Mouse (Mus musculus) embryonic facial prominence, embryonic 14.5 days (tissue): ENCODE results near the gene Dock1. TPM values are rescaled to one million over a fixed set of nuclear protein-coding genes. Genes with fewer than 3 reads are reported as not detected.

Experiments
- ATAC-seq: fragments of 200-750 bp; cut with Nextera tagmentation; 2 replicates; pipeline ENCODE4 v1.8.0; 2017; ENCODE audit warnings: low read depth, moderate number of reproducible peaks, moderate TSS enrichment
- DNase-seq: peaks from one replicate; pipeline ENCODE4 v3.0.0-alpha.2; 2015; ENCODE audit warnings: low spot score
- H3K27ac ChIP-seq: fragments of 300-500 bp; sonication (generic); replicated peaks from 2 replicates; pipeline ENCODE4 v1.5.1; 2014; ENCODE audit warnings: low read depth, mild to moderate bottlenecking, low read length, moderate library complexity
- H3K27me3 ChIP-seq: fragments of 300-500 bp; sonication (generic); replicated peaks from 2 replicates; pipeline ENCODE4 v1.6.1; 2014; ENCODE audit warnings: low read length; ENCODE audit not compliant: control insufficient read depth, insufficient read depth
- H3K36me3 ChIP-seq: fragments of 300-500 bp; sonication (generic); 2 replicates; pipeline ENCODE4 v1.6.1; 2014; ENCODE audit warnings: low read length, mixed read lengths; ENCODE audit not compliant: control insufficient read depth, insufficient read depth
- H3K4me1 ChIP-seq: fragments of 300-500 bp; sonication (generic); 2 replicates; pipeline ENCODE4 v1.6.1; 2014; ENCODE audit warnings: antibody characterized with exemption, low read length; ENCODE audit not compliant: control insufficient read depth, insufficient read depth
- H3K4me2 ChIP-seq: fragments of 300-500 bp; sonication (generic); 2 replicates; pipeline ENCODE4 v1.6.1; 2014; ENCODE audit warnings: low read depth, mild to moderate bottlenecking, low read length, moderate library complexity, mixed read lengths
- H3K4me3 ChIP-seq: fragments of 300-500 bp; sonication (generic); 2 replicates; pipeline ENCODE4 v1.5.1; 2014; ENCODE audit warnings: low read depth, mild to moderate bottlenecking, low read length
- H3K9ac ChIP-seq: fragments of 300-500 bp; sonication (generic); 2 replicates; pipeline ENCODE4 v1.6.1; 2014; ENCODE audit warnings: low read depth, mild to moderate bottlenecking, low read length, moderate library complexity, mixed read lengths
- H3K9me3 ChIP-seq: fragments of 300-500 bp; sonication (generic); 2 replicates; pipeline ENCODE4 v1.6.1; 2016; ENCODE audit warnings: low read length; ENCODE audit not compliant: control insufficient read depth
- WGBS: fragments of 180-500 bp; shearing (Covaris S2); extraction: QIAGEN DNeasy Blood & Tissue Kit; methylation state at CpG from one replicate; pipeline ENCODE4 v1.1.7; 2014; 5-methylcytosine and 5-hydroxymethylcytosine counted together
- polyA plus RNA-seq: library from polyadenylated mRNA; unstranded; fragments of >200 nt; fragmentation: Nextera tagmentation; extraction: Ambion mirVana; gene quantifications from 2 replicates; pipeline ENCODE4 v1.2.1, GENCODE M21; 2014

The Dock1 gene
- polyA plus RNA-seq, 1 experiment from 2014 or later, result 35.6 TPM

GRCm38 (mm10) chr7:134753417-134753816, 83.0 kb downstream of the Dock1 start:
- Histone ChIP-seq H3K27ac (no peak overlapping the region), H3K4me1 (no peaks in the 10 kb centered on the region), H3K27me3 (no peaks in the 10 kb centered on the region), H3K4me3 (no peak overlapping the region), H3K4me2 (no peak overlapping the region), H3K9me3 (no peaks in the 10 kb centered on the region), H3K9ac (no peak overlapping the region), H3K36me3 (peaks cover 96% of the 10 kb centered on the region)
- WGBS, result 86% methylated on average over 5 of the region's 5 CpGs
- DNase-seq, result no peak
- ATAC-seq, result no peak

GRCm38 (mm10) chr7:134757605-134758004, 87.2 kb downstream of the Dock1 start:
- Histone ChIP-seq H3K27ac (no peak overlapping the region), H3K9ac (no peak overlapping the region), H3K4me3 (no peak overlapping the region), H3K36me3 (peaks cover 93% of the 10 kb centered on the region), H3K27me3 (no peaks in the 10 kb centered on the region), H3K4me1 (no peaks in the 10 kb centered on the region), H3K9me3 (no peaks in the 10 kb centered on the region), H3K4me2 (no peak overlapping the region)
- no peak for ATAC-seq
- WGBS, result 94% methylated on average over 7 of the region's 7 CpGs
- no peak for DNase-seq

GRCm38 (mm10) chr7:134761799-134762198, 91.3 kb downstream of the Dock1 start:
- Histone ChIP-seq H3K4me3 (no peak overlapping the region), H3K4me1 (no peaks in the 10 kb centered on the region), H3K36me3 (peaks cover 94% of the 10 kb centered on the region), H3K27ac (no peak overlapping the region), H3K4me2 (no peak overlapping the region), H3K27me3 (no peaks in the 10 kb centered on the region), H3K9me3 (no peaks in the 10 kb centered on the region), H3K9ac (no peak overlapping the region)
- ATAC-seq, result no peak
- no peak for DNase-seq
- WGBS, result 78% methylated on average over 4 of the region's 4 CpGs

- no peaks in the 10 kb centered on the region for H3K4me1 ChIP-seq
- H3K27me3 ChIP-seq, result no peaks in the 10 kb centered on the region
- H3K9me3 ChIP-seq, result no peaks in the 10 kb centered on the region
- no peak overlapping the region for H3K4me2 ChIP-seq
- H3K27ac ChIP-seq, result no peak overlapping the region
- H3K9ac ChIP-seq, result no peak overlapping the region
- 87% methylated on average over 13 of the region's 13 CpGs for WGBS
- H3K4me3 ChIP-seq, result no peak overlapping the region
- ATAC-seq, result no peak
- peaks cover 96% of the 10 kb centered on the region for H3K36me3 ChIP-seq
- DNase-seq, result no peak
Measured at GRCm38 (mm10) chr7:134765130-134765529, 94.7 kb downstream of the Dock1 start.

- Histone ChIP-seq H3K4me2 (no peak overlapping the region), H3K4me3 (no peak overlapping the region), H3K9me3 (no peaks in the 10 kb centered on the region), H3K9ac (no peak overlapping the region), H3K27ac (no peak overlapping the region), H3K27me3 (no peaks in the 10 kb centered on the region), H3K36me3 (peaks cover 79% of the 10 kb centered on the region), H3K4me1 (no peaks in the 10 kb centered on the region)
- no peak for ATAC-seq
- DNase-seq, result no peak
- 92% methylated on average over 9 of the region's 9 CpGs for WGBS
Measured at GRCm38 (mm10) chr7:134771314-134771713, 100.9 kb downstream of the Dock1 start.

- Histone ChIP-seq H3K9me3 (no peaks in the 10 kb centered on the region), H3K4me2 (no peak overlapping the region), H3K4me3 (no peak overlapping the region), H3K27ac (no peak overlapping the region), H3K36me3 (peaks cover 75% of the 10 kb centered on the region), H3K27me3 (no peaks in the 10 kb centered on the region), H3K9ac (no peak overlapping the region), H3K4me1 (no peaks in the 10 kb centered on the region)
- DNase-seq (no peak), ATAC-seq (no peak)
- WGBS, result 89% methylated on average over 7 of the region's 7 CpGs
Measured at GRCm38 (mm10) chr7:134772363-134772762, 101.9 kb downstream of the Dock1 start.

- H3K4me1 ChIP-seq, result no peaks in the 10 kb centered on the region
- no peaks in the 10 kb centered on the region for H3K9me3 ChIP-seq
- H3K4me2 ChIP-seq, result no peak overlapping the region
- no peak overlapping the region for H3K27ac ChIP-seq
- H3K4me3 ChIP-seq, result no peak overlapping the region
- no peaks in the 10 kb centered on the region for H3K27me3 ChIP-seq
- DNase-seq (no peak), ATAC-seq (no peak)
- H3K36me3 ChIP-seq, result peaks cover 75% of the 10 kb centered on the region
- WGBS, result 92% methylated on average over 15 of the region's 15 CpGs
- no peak overlapping the region for H3K9ac ChIP-seq
Measured at GRCm38 (mm10) chr7:134772867-134773590, 102.6 kb downstream of the Dock1 start.

GRCm38 (mm10) chr7:134773761-134774415, 103.4 kb downstream of the Dock1 start:
- no peak overlapping the region for H3K4me3 ChIP-seq
- no peak overlapping the region for H3K4me2 ChIP-seq
- WGBS, result 78% methylated on average over 6 of the region's 6 CpGs
- no peak overlapping the region for H3K27ac ChIP-seq
- no peaks in the 10 kb centered on the region for H3K4me1 ChIP-seq
- no peaks in the 10 kb centered on the region for H3K9me3 ChIP-seq
- DNase-seq (no peak), ATAC-seq (no peak)
- peaks cover 74% of the 10 kb centered on the region for H3K36me3 ChIP-seq
- H3K9ac ChIP-seq, result no peak overlapping the region
- no peaks in the 10 kb centered on the region for H3K27me3 ChIP-seq
